Mouse (Mus musculus): ENCODE measurements around the gene Fgfr2. TPM values are rescaled to one million over a fixed set of nuclear protein-coding genes. Genes with fewer than 3 reads are reported as not detected.

Gene Fgfr2
- polyA plus RNA-seq, 1 experiment, result 3.0 TPM

DNA sequence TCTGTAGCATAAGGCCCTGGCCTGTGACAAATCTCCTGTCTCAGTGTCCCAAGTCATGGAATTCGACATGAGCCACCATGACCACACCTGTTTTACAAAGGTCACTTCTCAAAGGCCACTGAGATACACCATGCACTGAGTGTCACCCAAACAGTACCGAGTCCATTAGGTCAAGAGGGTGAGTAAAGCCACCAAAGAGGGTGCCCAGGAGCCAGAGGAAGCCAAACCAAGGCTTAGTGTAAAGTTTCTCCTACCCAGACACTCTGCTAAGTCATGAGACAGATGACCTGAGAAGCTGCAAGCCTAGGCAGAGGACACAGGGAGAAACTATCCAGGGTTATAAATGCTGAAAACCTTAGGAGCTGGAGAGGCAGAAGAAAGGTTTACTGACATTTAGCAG is 361.7 kb downstream of the Fgfr2 start:
- H3K27ac ChIP-seq (ENCODE audit: control insufficient read depth, insufficient read depth, low read depth, low read length), result no peak overlapping the region
- TF ChIP-seq CTCF (IDR thresholded peaks at IDR 0.05; ENCODE audit: control insufficient read depth, insufficient read depth, insufficient replicate concordance, low read depth, low read length), result no peak
- no peak for TF ChIP-seq POLR2A (IDR thresholded peaks at IDR 0.05; ENCODE audit: control insufficient read depth, low read depth, low read length)
- H3K4me1 ChIP-seq (ENCODE audit: control insufficient read depth, insufficient read depth, low read length), result peaks cover under 1% of the 10 kb centered on the region; the same call in 1 of the 2 replicates
- no peaks in the 10 kb centered on the region for H3K27me3 ChIP-seq (ENCODE audit: control insufficient read depth, insufficient read depth, low read length)
- H3K4me3 ChIP-seq (ENCODE audit: control insufficient read depth, low read depth, low read length), result no peak overlapping the region
- H3K36me3 ChIP-seq (ENCODE audit: control insufficient read depth, insufficient read depth, low read length), result no peaks in the 10 kb centered on the region

DNA sequence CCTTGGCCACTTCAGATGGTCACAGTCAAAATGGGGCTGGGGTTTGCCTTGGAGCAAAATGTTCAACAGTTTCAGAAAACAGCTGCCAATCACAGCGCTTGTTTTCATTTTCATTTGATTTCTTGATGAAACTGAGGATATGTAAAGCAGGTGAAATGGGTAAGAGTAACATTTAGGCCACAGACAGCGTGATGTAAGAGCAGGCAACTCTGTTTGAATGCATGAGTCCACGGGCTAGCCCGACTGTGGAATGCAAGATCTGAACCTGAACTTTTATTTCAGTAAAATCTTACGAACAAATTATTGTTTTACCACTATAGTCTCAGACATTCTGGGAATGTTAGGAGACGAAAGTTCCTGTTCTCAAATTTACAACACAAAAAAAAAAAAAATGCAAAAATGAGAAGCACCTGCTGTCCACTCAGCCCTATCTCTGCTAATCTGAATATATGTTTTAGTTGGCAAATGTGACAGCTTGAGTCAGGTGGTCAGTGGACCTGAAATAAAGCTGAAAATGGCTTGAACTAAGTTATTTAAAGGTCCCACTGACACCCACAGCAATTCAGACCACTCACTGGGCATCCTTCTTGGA is 362.5 kb downstream of the Fgfr2 start:
- TF ChIP-seq CTCF (IDR thresholded peaks at IDR 0.05; ENCODE audit: control insufficient read depth, insufficient read depth, insufficient replicate concordance, low read depth, low read length), result no peak
- no peak overlapping the region for H3K4me3 ChIP-seq (ENCODE audit: control insufficient read depth, low read depth, low read length)
- H3K27me3 ChIP-seq (ENCODE audit: control insufficient read depth, insufficient read depth, low read length), result no peaks in the 10 kb centered on the region
- H3K36me3 ChIP-seq (ENCODE audit: control insufficient read depth, insufficient read depth, low read length), result no peaks in the 10 kb centered on the region
- no peaks in the 10 kb centered on the region for H3K4me1 ChIP-seq (ENCODE audit: control insufficient read depth, insufficient read depth, low read length)
- H3K27ac ChIP-seq (ENCODE audit: control insufficient read depth, insufficient read depth, low read depth, low read length), result no peak overlapping the region

DNA sequence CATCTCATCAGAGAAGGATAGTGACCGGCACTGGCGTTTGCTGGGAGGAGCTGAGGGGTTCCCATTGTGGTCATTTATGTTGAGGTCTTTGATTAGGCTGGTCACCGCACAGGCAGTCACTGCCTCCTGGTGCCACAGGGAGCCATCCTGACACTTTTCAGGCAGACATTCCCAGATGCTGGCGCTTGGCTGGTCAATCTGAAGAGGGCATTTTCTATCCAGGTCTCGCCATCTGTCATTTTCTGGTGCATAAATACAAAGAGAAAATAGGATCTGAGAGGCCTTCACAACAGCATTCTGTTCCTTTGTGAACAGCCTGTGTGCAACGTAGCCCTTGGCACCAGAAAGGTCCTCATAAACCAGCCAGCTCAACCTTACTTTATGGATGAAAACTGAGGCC is 363.2 kb downstream of the Fgfr2 start:
- Histone ChIP-seq H3K27ac (ENCODE audit: control insufficient read depth, insufficient read depth, low read depth, low read length) (no peak overlapping the region), H3K4me3 (ENCODE audit: control insufficient read depth, low read depth, low read length) (no peak overlapping the region), H3K27me3 (ENCODE audit: control insufficient read depth, insufficient read depth, low read length) (no peaks in the 10 kb centered on the region), H3K4me1 (ENCODE audit: control insufficient read depth, insufficient read depth, low read length) (no peaks in the 10 kb centered on the region), H3K36me3 (ENCODE audit: control insufficient read depth, insufficient read depth, low read length) (no peaks in the 10 kb centered on the region)
- TF ChIP-seq CTCF (IDR thresholded peaks at IDR 0.05; ENCODE audit: control insufficient read depth, insufficient read depth, insufficient replicate concordance, low read depth, low read length), result no peak
- TF ChIP-seq POLR2A (IDR thresholded peaks at IDR 0.05; ENCODE audit: control insufficient read depth, low read depth, low read length), result no peak

DNA sequence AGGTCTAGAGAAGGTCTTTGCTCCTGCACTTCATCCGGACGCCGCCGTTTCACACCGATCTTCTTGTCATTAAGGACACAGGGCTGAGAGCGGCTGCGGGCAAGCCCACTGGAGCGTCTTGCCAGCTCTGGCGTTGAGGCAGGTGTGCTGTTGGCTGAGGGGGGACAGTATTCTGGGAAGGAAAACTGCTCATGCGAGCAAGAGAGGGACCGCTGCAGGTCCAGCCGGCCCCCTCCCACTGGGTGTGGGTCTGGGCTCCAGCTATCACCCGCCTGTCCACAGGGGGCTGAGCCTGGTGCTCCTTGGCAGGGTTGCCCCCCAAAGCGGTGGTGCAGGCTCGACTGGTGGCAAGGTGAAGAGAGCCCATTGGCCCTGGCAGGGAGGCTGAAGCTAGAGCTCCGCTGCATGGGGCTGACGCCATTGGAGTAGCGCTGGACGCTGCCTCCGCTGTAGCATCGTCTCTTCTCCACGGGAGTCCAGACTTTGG is 363.7 kb downstream of the Fgfr2 start:
- Histone ChIP-seq H3K4me3 (ENCODE audit: control insufficient read depth, low read depth, low read length) (no peak overlapping the region), H3K27me3 (ENCODE audit: control insufficient read depth, insufficient read depth, low read length) (no peaks in the 10 kb centered on the region), H3K27ac (ENCODE audit: control insufficient read depth, insufficient read depth, low read depth, low read length) (no peak overlapping the region), H3K4me1 (ENCODE audit: control insufficient read depth, insufficient read depth, low read length) (no peaks in the 10 kb centered on the region; the same call in 1 of the 2 replicates), H3K36me3 (ENCODE audit: control insufficient read depth, insufficient read depth, low read length) (no peaks in the 10 kb centered on the region)
- TF ChIP-seq CTCF (IDR thresholded peaks at IDR 0.05; ENCODE audit: control insufficient read depth, insufficient read depth, insufficient replicate concordance, low read depth, low read length), result no peak
- TF ChIP-seq POLR2A (IDR thresholded peaks at IDR 0.05; ENCODE audit: control insufficient read depth, low read depth, low read length), result no peak

DNA sequence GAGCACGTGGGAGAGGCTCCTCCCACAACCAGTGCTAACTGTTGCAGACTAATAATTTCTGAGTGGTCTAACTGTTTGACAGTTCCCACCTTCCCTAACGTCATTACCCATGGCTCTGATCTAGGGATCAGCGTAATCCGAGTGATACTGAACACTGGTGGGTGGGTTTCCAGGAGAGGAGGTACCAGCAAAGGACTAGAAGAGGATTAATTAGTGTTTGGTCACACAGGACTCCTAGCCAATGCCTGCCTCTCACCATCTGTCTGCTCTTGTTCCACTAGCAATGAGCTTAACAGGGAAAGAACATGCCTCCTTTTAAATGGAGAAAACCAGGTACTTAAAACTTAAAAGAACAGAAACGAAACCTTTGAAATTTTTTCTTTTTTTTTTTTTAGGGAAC is 364.3 kb downstream of the Fgfr2 start:
- Histone ChIP-seq H3K36me3 (ENCODE audit: control insufficient read depth, insufficient read depth, low read length) (no peaks in the 10 kb centered on the region), H3K4me1 (ENCODE audit: control insufficient read depth, insufficient read depth, low read length) (no peaks in the 10 kb centered on the region; the same call in 1 of the 2 replicates), H3K27ac (ENCODE audit: control insufficient read depth, insufficient read depth, low read depth, low read length) (no peak overlapping the region), H3K4me3 (ENCODE audit: control insufficient read depth, low read depth, low read length) (no peak overlapping the region), H3K27me3 (ENCODE audit: control insufficient read depth, insufficient read depth, low read length) (no peaks in the 10 kb centered on the region)
- TF ChIP-seq CTCF (IDR thresholded peaks at IDR 0.05; ENCODE audit: control insufficient read depth, insufficient read depth, insufficient replicate concordance, low read depth, low read length) (no peak), POLR2A (IDR thresholded peaks at IDR 0.05; ENCODE audit: control insufficient read depth, low read depth, low read length) (no peak)

DNA sequence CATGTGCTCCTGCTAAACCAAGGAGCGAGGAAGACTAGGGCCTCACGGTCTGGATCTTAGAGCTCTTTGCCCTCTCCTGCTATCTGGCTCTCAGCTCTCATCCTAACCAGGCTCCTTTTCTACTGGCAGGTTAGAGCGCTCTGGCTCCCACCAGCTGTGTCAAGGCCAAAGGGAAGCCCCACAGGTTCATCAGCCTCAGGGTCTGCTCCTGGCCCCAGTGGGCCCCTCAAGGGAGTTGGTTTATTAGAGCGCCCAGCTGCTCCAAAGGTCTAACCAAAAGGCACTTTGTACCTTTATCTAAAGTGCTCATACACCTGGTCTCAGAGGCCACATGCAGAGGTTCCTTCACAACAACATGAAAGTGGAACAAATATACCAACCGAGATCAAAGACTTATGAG is 366.8 kb downstream of the Fgfr2 start:
- Histone ChIP-seq H3K27ac (ENCODE audit: control insufficient read depth, insufficient read depth, low read depth, low read length) (no peak overlapping the region), H3K4me1 (ENCODE audit: control insufficient read depth, insufficient read depth, low read length) (no peaks in the 10 kb centered on the region; the same call in 1 of the 2 replicates), H3K27me3 (ENCODE audit: control insufficient read depth, insufficient read depth, low read length) (no peaks in the 10 kb centered on the region), H3K4me3 (ENCODE audit: control insufficient read depth, low read depth, low read length) (no peak overlapping the region), H3K36me3 (ENCODE audit: control insufficient read depth, insufficient read depth, low read length) (no peaks in the 10 kb centered on the region)
- TF ChIP-seq POLR2A (IDR thresholded peaks at IDR 0.05; ENCODE audit: control insufficient read depth, low read depth, low read length) (no peak), CTCF (IDR thresholded peaks at IDR 0.05; ENCODE audit: control insufficient read depth, insufficient read depth, insufficient replicate concordance, low read depth, low read length) (no peak)

DNA sequence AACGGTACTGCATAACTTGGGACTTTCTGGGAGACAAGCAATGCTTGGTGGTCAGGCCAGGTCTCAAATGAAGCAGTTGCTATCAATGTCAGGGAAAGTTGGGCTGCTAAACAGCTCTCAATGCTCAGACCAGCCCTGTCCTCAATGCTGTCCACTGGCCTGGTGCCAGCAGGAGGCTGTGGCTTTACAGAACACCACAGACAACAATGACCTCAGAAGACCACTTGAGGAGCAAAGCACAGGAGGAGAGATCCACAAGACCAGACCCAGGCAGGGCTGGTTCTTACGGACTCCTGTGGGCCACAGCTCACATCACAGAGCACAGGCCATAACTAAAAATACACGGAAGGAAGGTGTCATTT is 368.8 kb downstream of the Fgfr2 start:
- Histone ChIP-seq H3K27ac (ENCODE audit: control insufficient read depth, insufficient read depth, low read depth, low read length) (no peak overlapping the region), H3K4me1 (ENCODE audit: control insufficient read depth, insufficient read depth, low read length) (no peaks in the 10 kb centered on the region; the same call in 1 of the 2 replicates), H3K27me3 (ENCODE audit: control insufficient read depth, insufficient read depth, low read length) (no peaks in the 10 kb centered on the region), H3K4me3 (ENCODE audit: control insufficient read depth, low read depth, low read length) (no peak overlapping the region), H3K36me3 (ENCODE audit: control insufficient read depth, insufficient read depth, low read length) (no peaks in the 10 kb centered on the region)
- TF ChIP-seq POLR2A (IDR thresholded peaks at IDR 0.05; ENCODE audit: control insufficient read depth, low read depth, low read length) (no peak), CTCF (IDR thresholded peaks at IDR 0.05; ENCODE audit: control insufficient read depth, insufficient read depth, insufficient replicate concordance, low read depth, low read length) (no peak)
